Mouse (Mus musculus) E14TG2a.4 (cell line): ENCODE data around the gene Gm13889.

Experiments used
- H3K27me3 ChIP-seq: 2 replicates; pipeline ENCODE4 v1.6.1; 2014; ENCODE audit warnings: low read length, control low read depth; ENCODE audit not compliant: insufficient read depth
- H3K36me3 ChIP-seq: 2 replicates; pipeline ENCODE4 v1.6.1; 2014; ENCODE audit warnings: low read length, control low read depth; ENCODE audit not compliant: insufficient read depth
- H3K4me1 ChIP-seq: replicated peaks from 2 replicates; pipeline ENCODE4 v1.6.1; 2014; ENCODE audit warnings: low read depth, low read length, control low read depth
- H3K4me3 ChIP-seq: replicated peaks from 2 replicates; pipeline ENCODE4 v1.5.1; 2014; ENCODE audit warnings: mild to moderate bottlenecking, low read length
- H3K9me3 ChIP-seq: 2 replicates; pipeline ENCODE4 v1.6.1; 2014; ENCODE audit warnings: low read length, control low read depth
- CTCF ChIP-seq: conservative IDR thresholded peaks from 2 replicates; pipeline ENCODE4 v1.5.1; 2014; ENCODE audit warnings: low read length
- NANOG ChIP-seq: IDR thresholded peaks from 2 replicates; pipeline ENCODE4 v1.6.1; 2014; ENCODE audit warnings: borderline replicate concordance, low read length, mixed read lengths
- POU5F1 ChIP-seq: IDR thresholded peaks from 2 replicates; pipeline ENCODE4 v1.6.1; 2014; ENCODE audit warnings: low read length, borderline replicate concordance

The Gm13889 gene

GRCm38 (mm10) chr2:93982457-93983235, 25.6 kb upstream of the Gm13889 start:
- peaks cover 10% of the 10 kb centered on the region; the same call in 1 of the 2 replicates for H3K4me1 ChIP-seq
- H3K4me3 ChIP-seq = no peak overlapping the region
- H3K36me3 ChIP-seq = peaks cover 96% of the 10 kb centered on the region
- H3K9me3 ChIP-seq = no peaks in the 10 kb centered on the region
- TF ChIP-seq NANOG = no peak
- no peak for TF ChIP-seq POU5F1
- no peak for TF ChIP-seq CTCF
- H3K27me3 ChIP-seq = peaks cover 3% of the 10 kb centered on the region

GRCm38 (mm10) chr2:93979249-93980120, 22.5 kb upstream of the Gm13889 start:
- H3K36me3 ChIP-seq = peaks cover 65% of the 10 kb centered on the region
- TF ChIP-seq CTCF (no peak), NANOG (no peak), POU5F1 (no peak)
- H3K4me1 ChIP-seq = peaks cover 40% of the 10 kb centered on the region
- H3K4me3 ChIP-seq = no peak overlapping the region
- H3K27me3 ChIP-seq = peaks cover 12% of the 10 kb centered on the region
- no peaks in the 10 kb centered on the region for H3K9me3 ChIP-seq

GRCm38 (mm10) chr2:93976436-93977252, 19.6 kb upstream of the Gm13889 start:
- no peaks in the 10 kb centered on the region for H3K9me3 ChIP-seq
- peak overlapping the region; percentile 71 for H3K4me3 ChIP-seq
- no peak for TF ChIP-seq CTCF
- no peak for TF ChIP-seq POU5F1
- TF ChIP-seq NANOG = no peak
- peaks cover 40% of the 10 kb centered on the region for H3K4me1 ChIP-seq
- peaks cover 33% of the 10 kb centered on the region for H3K27me3 ChIP-seq
- H3K36me3 ChIP-seq = peaks cover 37% of the 10 kb centered on the region

- peaks cover 40% of the 10 kb centered on the region for H3K4me1 ChIP-seq
- peaks cover 28% of the 10 kb centered on the region for H3K36me3 ChIP-seq
- H3K27me3 ChIP-seq = peaks cover 40% of the 10 kb centered on the region
- H3K9me3 ChIP-seq = no peaks in the 10 kb centered on the region
- peak overlapping the region; percentile 71 for H3K4me3 ChIP-seq
- TF ChIP-seq CTCF (no peak), POU5F1 (no peak), NANOG (no peak)
These were observed 18.8 kb upstream of the Gm13889 start for GRCm38 (mm10) chr2:93975526-93976435.

- H3K4me1 ChIP-seq = peaks cover 38% of the 10 kb centered on the region
- no peak for TF ChIP-seq POU5F1
- TF ChIP-seq NANOG = no peak
- no peak for TF ChIP-seq CTCF
- H3K27me3 ChIP-seq = peaks cover 40% of the 10 kb centered on the region
- H3K36me3 ChIP-seq = peaks cover 21% of the 10 kb centered on the region
- H3K9me3 ChIP-seq = no peaks in the 10 kb centered on the region
- no peak overlapping the region; the same call in 1 of the 2 replicates for H3K4me3 ChIP-seq
These were observed 18.0 kb upstream of the Gm13889 start for GRCm38 (mm10) chr2:93975041-93975440.

- TF ChIP-seq CTCF (no peak), NANOG (no peak), POU5F1 (no peak)
- peaks cover 28% of the 10 kb centered on the region for H3K27me3 ChIP-seq
- peaks cover 21% of the 10 kb centered on the region for H3K4me1 ChIP-seq
- H3K9me3 ChIP-seq = no peaks in the 10 kb centered on the region
- H3K36me3 ChIP-seq = no peaks in the 10 kb centered on the region
- H3K4me3 ChIP-seq = no peak overlapping the region
These were observed 14.6 kb upstream of the Gm13889 start for GRCm38 (mm10) chr2:93971647-93972046.

- peaks cover 17% of the 10 kb centered on the region for H3K4me1 ChIP-seq
- TF ChIP-seq NANOG (no peak), CTCF (no peak), POU5F1 (no peak)
- H3K9me3 ChIP-seq = peaks cover 8% of the 10 kb centered on the region; the same call in 1 of the 2 replicates
- H3K36me3 ChIP-seq = no peaks in the 10 kb centered on the region
- H3K27me3 ChIP-seq = peaks cover 15% of the 10 kb centered on the region
- no peak overlapping the region for H3K4me3 ChIP-seq
These were observed 7.6 kb upstream of the Gm13889 start for GRCm38 (mm10) chr2:93964494-93965160.
